Mouse (Mus musculus) intestine, embryonic 15.5 days (tissue): Measurements from ENCODE around the gene Eif3g. TPM values are rescaled to one million over a fixed set of nuclear protein-coding genes. Genes with fewer than 3 reads are reported as not detected.

Experiments
- ATAC-seq: fragments of 200-750 bp; cut with Nextera tagmentation; 2 replicates; pipeline ENCODE4 v1.8.0; 2017; ENCODE audit warnings: moderate TSS enrichment, moderate library complexity
- H3K27ac ChIP-seq: fragments of 300-500 bp; sonication (generic); 2 replicates; pipeline ENCODE4 v1.5.1; 2015; ENCODE audit warnings: mild to moderate bottlenecking, inconsistent platforms
- H3K27me3 ChIP-seq: fragments of 300-500 bp; sonication (generic); replicated peaks from 2 replicates; pipeline ENCODE4 v1.6.1; 2015; ENCODE audit warnings: inconsistent platforms
- H3K36me3 ChIP-seq: fragments of 300-500 bp; sonication (generic); 2 replicates; pipeline ENCODE4 v1.6.1; 2015; ENCODE audit warnings: inconsistent platforms
- H3K4me1 ChIP-seq: fragments of 300-500 bp; sonication (generic); replicated peaks from 2 replicates; pipeline ENCODE4 v1.6.1; 2015; ENCODE audit warnings: inconsistent platforms
- H3K4me2 ChIP-seq: fragments of 300-500 bp; sonication (generic); replicated peaks from 2 replicates; pipeline ENCODE4 v1.6.1; 2015; ENCODE audit warnings: mild to moderate bottlenecking, inconsistent platforms
- H3K4me3 ChIP-seq: fragments of 300-500 bp; sonication (generic); replicated peaks from 2 replicates; pipeline ENCODE4 v1.5.1; 2015; ENCODE audit warnings: inconsistent platforms
- H3K9ac ChIP-seq: fragments of 300-500 bp; sonication (generic); 2 replicates; pipeline ENCODE4 v1.6.1; 2015; ENCODE audit warnings: inconsistent platforms
- H3K9me3 ChIP-seq: fragments of 300-500 bp; sonication (generic); 2 replicates; pipeline ENCODE4 v1.6.1; 2016; ENCODE audit warnings: inconsistent platforms
- WGBS: fragments of 180-500 bp; shearing (Covaris S2); methylation state at CpG from one replicate; pipeline ENCODE4 v1.1.7; 2015; 5-methylcytosine and 5-hydroxymethylcytosine counted together
- polyA plus RNA-seq: library from polyadenylated mRNA; unstranded; fragments of >200 nt; fragmentation: Nextera tagmentation; extraction: Ambion mirVana; gene quantifications from 2 replicates; pipeline ENCODE4 v1.2.1, GENCODE M21; 2015

Eif3g gene
- polyA plus RNA-seq, 1 experiment from 2014 or later, result 292 TPM

GRCm38 (mm10) chr9:20869246-20869645, 29.2 kb downstream of the Eif3g start:
- Histone ChIP-seq H3K36me3 (no peaks in the 10 kb centered on the region), H3K9ac (peak overlapping the region; percentile 60), H3K4me1 (peaks cover 5% of the 10 kb centered on the region; the same call in 1 of the 2 replicates), H3K4me3 (peak overlapping the region; percentile 53), H3K4me2 (peak overlapping the region; percentile 86), H3K27me3 (peaks cover 13% of the 10 kb centered on the region; the same call in 1 of the 2 replicates), H3K9me3 (no peaks in the 10 kb centered on the region), H3K27ac (no peak overlapping the region)
- 4% methylated on average over 19 of the region's 19 CpGs for WGBS
- peak; percentile 14; the same call in 1 of the 2 replicates for ATAC-seq

- Histone ChIP-seq H3K27me3 (peaks cover 13% of the 10 kb centered on the region; the same call in 1 of the 2 replicates), H3K4me3 (peak within 1 kb of the TSS; percentile 53), H3K9ac (peak within 1 kb of the TSS; percentile 60), H3K9me3 (no peaks in the 10 kb centered on the region), H3K36me3 (no peaks in the 10 kb centered on the region), H3K4me2 (peak within 1 kb of the TSS; percentile 86), H3K4me1 (peaks cover 5% of the 10 kb centered on the region; the same call in 1 of the 2 replicates), H3K27ac (no peak within 1 kb of the TSS)
- ATAC-seq, result peak; percentile 63
- 7% methylated on average over 53 of the region's 53 CpGs for WGBS
Measured at GRCm38 (mm10) chr9:20868448-20869001, 29.9 kb downstream of the Eif3g start, which contains the start of gene A230050P20Rik. A230050P20Rik (plus strand) TSS chr9:20868642.

- Histone ChIP-seq H3K4me2 (no peak overlapping the region), H3K9ac (no peak overlapping the region), H3K4me3 (no peak overlapping the region), H3K9me3 (no peaks in the 10 kb centered on the region), H3K27me3 (peaks cover 13% of the 10 kb centered on the region; the same call in 1 of the 2 replicates), H3K4me1 (peaks cover 5% of the 10 kb centered on the region; the same call in 1 of the 2 replicates), H3K36me3 (no peaks in the 10 kb centered on the region), H3K27ac (no peak overlapping the region)
- WGBS, result 55% methylated on average over 3 of the region's 3 CpGs
- ATAC-seq, result no peak
Measured at GRCm38 (mm10) chr9:20866879-20867278, 31.5 kb downstream of the Eif3g start.

- Histone ChIP-seq H3K27ac (no peak overlapping the region), H3K4me2 (no peak overlapping the region), H3K36me3 (no peaks in the 10 kb centered on the region), H3K4me3 (no peak overlapping the region), H3K9ac (no peak overlapping the region), H3K9me3 (no peaks in the 10 kb centered on the region), H3K27me3 (no peaks in the 10 kb centered on the region), H3K4me1 (no peaks in the 10 kb centered on the region)
- 58% methylated on average over 4 of the region's 4 CpGs for WGBS
- ATAC-seq, result no peak
Measured at GRCm38 (mm10) chr9:20862225-20862624, 36.2 kb downstream of the Eif3g start.

GRCm38 (mm10) chr9:20861821-20862220, 36.6 kb downstream of the Eif3g start:
- 10% methylated on average over 4 of the region's 4 CpGs for WGBS

GRCm38 (mm10) chr9:20859926-20860325, 38.5 kb downstream of the Eif3g start:
- H3K4me3 ChIP-seq, result no peak overlapping the region
- H3K27me3 ChIP-seq, result no peaks in the 10 kb centered on the region
- no peak overlapping the region for H3K4me2 ChIP-seq
- H3K27ac ChIP-seq, result no peak overlapping the region
- no peaks in the 10 kb centered on the region for H3K36me3 ChIP-seq
- H3K4me1 ChIP-seq, result no peaks in the 10 kb centered on the region
- H3K9me3 ChIP-seq, result no peaks in the 10 kb centered on the region
- ATAC-seq, result no peak
- H3K9ac ChIP-seq, result no peak overlapping the region
- 50% methylated on average over 6 of the region's 6 CpGs for WGBS

More at GRCm38 (mm10) chr9:20861821-20862220, 36.6 kb downstream of the Eif3g start:
- no peaks in the 10 kb centered on the region for H3K27me3 ChIP-seq
- no peak for ATAC-seq
- no peak overlapping the region for H3K27ac ChIP-seq
- H3K4me1 ChIP-seq, result no peaks in the 10 kb centered on the region
- no peak overlapping the region for H3K9ac ChIP-seq
- H3K9me3 ChIP-seq, result no peaks in the 10 kb centered on the region
- H3K4me3 ChIP-seq, result no peak overlapping the region
- no peak overlapping the region for H3K4me2 ChIP-seq
- H3K36me3 ChIP-seq, result no peaks in the 10 kb centered on the region

- Histone ChIP-seq H3K27ac (no peak overlapping the region), H3K27me3 (no peaks in the 10 kb centered on the region), H3K4me2 (no peak overlapping the region), H3K4me3 (no peak overlapping the region), H3K4me1 (no peaks in the 10 kb centered on the region), H3K9me3 (no peaks in the 10 kb centered on the region), H3K36me3 (no peaks in the 10 kb centered on the region), H3K9ac (no peak overlapping the region)
- 10% methylated on average over 6 of the region's 6 CpGs for WGBS
- ATAC-seq, result peak; percentile 61
Measured at GRCm38 (mm10) chr9:20857131-20857530, 41.3 kb downstream of the Eif3g start.

- 80% methylated on average over 2 of the region's 2 CpGs for WGBS
- Histone ChIP-seq H3K9me3 (no peaks in the 10 kb centered on the region), H3K36me3 (no peaks in the 10 kb centered on the region), H3K4me1 (no peaks in the 10 kb centered on the region), H3K27me3 (no peaks in the 10 kb centered on the region), H3K4me2 (no peak overlapping the region), H3K9ac (no peak overlapping the region), H3K27ac (no peak overlapping the region), H3K4me3 (no peak overlapping the region)
- no peak for ATAC-seq
Measured at GRCm38 (mm10) chr9:20850179-20850578, 48.2 kb downstream of the Eif3g start.

Other genes starting within 250 kb of the Eif3g start
- 44.1 and 46.8 TPM in 2 replicates for gene Pin1, start 246.5 kb downstream of the Eif3g start, polyA plus RNA-seq
- 8.1 and 8.8 TPM in 2 replicates for gene Olfm2, start 152.3 kb downstream of the Eif3g start, polyA plus RNA-seq
- gene Col5a3, start 83.6 kb downstream of the Eif3g start, polyA plus RNA-seq, result 2.7 and 2.8 TPM in 2 replicates
- not detected in 2 replicates for gene Rdh8, start 80.1 kb downstream of the Eif3g start, polyA plus RNA-seq
- gene A230050P20Rik, start 30.0 kb downstream of the Eif3g start, polyA plus RNA-seq, result 15.0 and 19.8 TPM in 2 replicates
- gene Angptl6, start 18.9 kb downstream of the Eif3g start, polyA plus RNA-seq, result 8.3 and 10.7 TPM in 2 replicates
- 91.6 and 95.5 TPM in 2 replicates for gene Ppan, start 10.4 kb downstream of the Eif3g start, polyA plus RNA-seq
- 72.5 and 73.4 TPM in 2 replicates for gene Dnmt1, start 61.3 kb upstream of the Eif3g start, polyA plus RNA-seq
- gene S1pr2, start 78.2 kb upstream of the Eif3g start, polyA plus RNA-seq, result 29.2 and 30.4 TPM in 2 replicates
- 145 and 159 TPM in 2 replicates for gene Mrpl4, start 104.1 kb upstream of the Eif3g start, polyA plus RNA-seq
- gene Icam1, start 117.4 kb upstream of the Eif3g start, polyA plus RNA-seq, result 12.6 and 12.8 TPM in 2 replicates
- gene Icam4, start 130.8 kb upstream of the Eif3g start, polyA plus RNA-seq, result 2.9 and 3.0 TPM in 2 replicates
- 0.06 and 0.16 TPM in 2 replicates for gene Icam5, start 133.4 kb upstream of the Eif3g start, polyA plus RNA-seq
- gene Zglp1, start 168.5 kb upstream of the Eif3g start, polyA plus RNA-seq, result 1.0 and 1.1 TPM in 2 replicates
- 0.40 and 0.59 TPM in 2 replicates for gene Gm49373, start 174.5 kb upstream of the Eif3g start, polyA plus RNA-seq
- 57.3 and 68.2 TPM in 2 replicates for gene Fdx1l, start 175.0 kb upstream of the Eif3g start, polyA plus RNA-seq
- gene Gm38431, start 193.4 kb upstream of the Eif3g start, polyA plus RNA-seq, result 1.0 and 2.4 TPM in 2 replicates
- 64.5 and 66.5 TPM in 2 replicates for gene Raver1, start 193.4 kb upstream of the Eif3g start, polyA plus RNA-seq
- 13.6 and 15.7 TPM in 2 replicates for gene Tyk2, start 232.6 kb upstream of the Eif3g start, polyA plus RNA-seq